In the genomic region with DNA sequence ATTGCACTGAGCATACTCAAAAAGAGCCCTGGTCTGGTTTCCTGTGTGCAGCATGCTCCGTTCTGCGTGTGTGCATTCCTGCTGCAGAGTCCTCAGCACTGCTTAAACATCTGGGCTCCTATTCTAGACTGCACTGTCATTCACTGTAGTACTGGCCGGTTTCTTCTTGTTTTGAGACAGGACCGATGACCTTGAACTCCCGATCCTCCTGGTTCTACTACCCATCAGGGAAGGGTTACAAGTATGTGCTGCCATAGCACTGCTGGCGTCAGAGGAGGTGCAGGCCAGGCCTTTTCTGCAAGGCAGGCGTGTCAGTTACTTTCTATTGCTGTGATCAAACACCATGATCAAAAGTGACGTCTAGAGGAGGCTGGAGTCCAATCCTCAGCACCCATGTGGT, we compare ENCODE assay signal across 20 mouse cellular contexts. TPM values are rescaled to one million over a fixed set of nuclear protein-coding genes. Genes with fewer than 3 reads are reported as not detected.
DNase-seq lines count a peak whose midpoint lies in the region; ATAC-seq and TF ChIP-seq lines count a peak whose summit lies in the region.
"Had no signal": no experiment of that assay in that cellular context is flagged by ENCODE, and none has a peak within 500 bp of the region (broad histone marks: within the 10 kb centered on the region; RNA-seq: fewer than 3 reads in every experiment).

No protein-coding gene starts in this region.

- no peak for TF ChIP-seq EP300 in stomach, postnatal 0 days (optimal IDR thresholded peaks at IDR 0.05)

- no peak overlapping the region for H3K9ac ChIP-seq in intestine, embryonic 15.5 days
- no peak overlapping the region for H3K9ac ChIP-seq in stomach, postnatal 0 days (ENCODE audit: low read length)
- H3K9ac ChIP-seq: heart, embryonic 12.5 days; neural tube, embryonic 15.5 days had no signal

- 36% methylated on average over 8 of the region's 8 CpGs for WGBS in intestine, embryonic 15.5 days
- 55% methylated on average over 8 of the region's 8 CpGs for WGBS in stomach, postnatal 0 days

- peak overlapping the region; percentile 67 for H3K27ac ChIP-seq in intestine, embryonic 15.5 days
- peak overlapping the region; percentile 45; the same call in 1 of the 2 replicates for H3K27ac ChIP-seq in stomach, postnatal 0 days (replicated peaks)
- H3K27ac ChIP-seq: neural tube, embryonic 15.5 days had no signal

- peak; percentile 1 for DNase-seq in gastrocnemius, postnatal 14 days
- DNase-seq in gastrocnemius, postnatal 25 days = no peak
- DNase-seq in stomach, postnatal 0 days (ENCODE audit: low spot score) = no peak
- no peak for DNase-seq in heart, postnatal 14 days
- DNase-seq in heart, adult 8-10 months (ENCODE audit: low spot score) = no peak
- DNase-seq: adrenal gland, postnatal 25 days; B cell, adult 2 months; cerebellum, postnatal 10 days; embryo, embryonic 11 days; gastrocnemius, postnatal 10 days; heart, postnatal 4 days; kidney, postnatal 10 days; retina, postnatal 1 day had no signal

- peak overlapping the region; percentile 8; the same call in 1 of the 2 replicates for H3K4me2 ChIP-seq in intestine, embryonic 15.5 days (replicated peaks)
- no peak overlapping the region for H3K4me2 ChIP-seq in stomach, postnatal 0 days (replicated peaks; ENCODE audit: low read depth)
- H3K4me2 ChIP-seq: heart, embryonic 12.5 days; neural tube, embryonic 15.5 days had no signal

- no peaks in the 10 kb centered on the region for H3K27me3 ChIP-seq in megakaryocyte, embryonic 14.5 days (replicated peaks)
- no peaks in the 10 kb centered on the region for H3K27me3 ChIP-seq in intestine, embryonic 15.5 days (replicated peaks)
- no peaks in the 10 kb centered on the region for H3K27me3 ChIP-seq in stomach, postnatal 0 days (ENCODE audit: control insufficient read depth, insufficient read depth, low read length)
- H3K27me3 ChIP-seq: heart, embryonic 12.5 days; neural tube, embryonic 15.5 days had no signal

- peaks cover 67% of the 10 kb centered on the region for H3K36me3 ChIP-seq in megakaryocyte, embryonic 14.5 days (replicated peaks; ENCODE audit: low read length)
- no peaks in the 10 kb centered on the region; the same call in 1 of the 2 replicates for H3K36me3 ChIP-seq in intestine, embryonic 15.5 days
- peaks cover 3% of the 10 kb centered on the region; the same call in 1 of the 2 replicates for H3K36me3 ChIP-seq in stomach, postnatal 0 days (ENCODE audit: control insufficient read depth, insufficient read depth, low read length)
- H3K36me3 ChIP-seq: neural tube, embryonic 15.5 days had no signal

- intact Hi-C loops in gastrocnemius, postnatal 14 days (cut with DNase I; ENCODE audit: low total_unique reads) = no loop called here
- intact Hi-C loops in heart, postnatal 14 days (cut with DNase I) = no loop called here

- peaks cover 74% of the 10 kb centered on the region for H3K4me1 ChIP-seq in megakaryocyte, embryonic 14.5 days
- peaks cover 43% of the 10 kb centered on the region for H3K4me1 ChIP-seq in intestine, embryonic 15.5 days (replicated peaks)
- peaks cover 22% of the 10 kb centered on the region for H3K4me1 ChIP-seq in stomach, postnatal 0 days (replicated peaks; ENCODE audit: control insufficient read depth, insufficient read depth)

- H3K9me3 ChIP-seq in megakaryocyte, embryonic 14.5 days = no peaks in the 10 kb centered on the region
- H3K9me3 ChIP-seq in intestine, embryonic 15.5 days = no peaks in the 10 kb centered on the region
- H3K9me3 ChIP-seq in stomach, postnatal 0 days (ENCODE audit: control insufficient read depth, low read length) = no peaks in the 10 kb centered on the region
- H3K9me3 ChIP-seq: heart, embryonic 12.5 days; neural tube, embryonic 15.5 days had no signal

- ATAC-seq in megakaryocyte, adult 5-6 weeks (ENCODE audit: poor library complexity, severe bottlenecking) = no peak
- ATAC-seq in intestine, embryonic 15.5 days = peak; percentile 15; the same call in 1 of the 2 replicates
- no peak for ATAC-seq in stomach, postnatal 0 days (ENCODE audit: low FRiP score, low TSS enrichment)
- ATAC-seq: forebrain, embryonic 16.5 days; lung, postnatal 0 days had no signal

- TF ChIP-seq CTCF in stomach, postnatal 0 days (IDR thresholded peaks at IDR 0.05; ENCODE audit: low read depth) = no peak

- H3K4me3 ChIP-seq in megakaryocyte, embryonic 14.5 days (replicated peaks) = peak overlapping the region; percentile 25
- H3K4me3 ChIP-seq in intestine, embryonic 15.5 days (replicated peaks) = no peak overlapping the region
- no peak overlapping the region for H3K4me3 ChIP-seq in stomach, postnatal 0 days (ENCODE audit: low read depth, low read length)
- H3K4me3 ChIP-seq: heart, embryonic 12.5 days; neural tube, embryonic 15.5 days had no signal

RNA-seq across cellular contexts. Expression of gene Slc9a1, which starts 11.6 kb away (rescaled TPM):
- 10 to 100 TPM in 1 of 2 experiments, 1 to 10 TPM in 1; 10.0 to 12.8 TPM for total RNA-seq in gastrocnemius, postnatal 14 days (2021)
- total RNA-seq in gastrocnemius, postnatal 25 days (2021) = 1 to 10 TPM; 8.0 to 9.1 TPM
- polyA plus RNA-seq in megakaryocyte, embryonic 14.5 days (2012; ENCODE audit: insufficient read depth, low replicate concordance) = 50.9 and 56.9 TPM in 2 replicates
- total RNA-seq in megakaryocyte, adult 5-6 weeks (2015) = 20.3 and 23.1 TPM in 2 replicates
- total RNA-seq in megakaryocyte, adult 5-6 weeks (2017) = 11.0 and 11.6 TPM in 2 replicates
- 8.5 and 9.3 TPM in 2 replicates for polyA plus RNA-seq in intestine, embryonic 15.5 days (2015; fragmentation: Nextera tagmentation; extraction: Ambion mirVana)
- polyA plus RNA-seq in stomach, postnatal 0 days (2015; fragmentation: Nextera tagmentation; extraction: Ambion mirVana) = 6.0 and 7.1 TPM in 2 replicates
- 10 to 100 TPM; 21.2 to 22.9 TPM for total RNA-seq in heart, postnatal 14 days (2021)
- 10 to 100 TPM; 16.0 to 21.9 (median 16.5) TPM for total RNA-seq in heart, adult 8-10 months (2022)

RNA-seq across cellular contexts. Expression of gene Wdtc1, which starts 27.9 kb away (rescaled TPM):
- 10 to 100 TPM; 49.4 to 54.9 TPM for total RNA-seq in gastrocnemius, postnatal 14 days (2021)
- total RNA-seq in gastrocnemius, postnatal 25 days (2021) = 10 to 100 TPM; 76.3 to 85.0 TPM
- 85.7 and 118 TPM in 2 replicates for polyA plus RNA-seq in megakaryocyte, embryonic 14.5 days (2012; ENCODE audit: insufficient read depth, low replicate concordance)
- total RNA-seq in megakaryocyte, adult 5-6 weeks (2015) = 16.5 and 18.5 TPM in 2 replicates
- 11.6 and 14.1 TPM in 2 replicates for total RNA-seq in megakaryocyte, adult 5-6 weeks (2017)
- polyA plus RNA-seq in intestine, embryonic 15.5 days (2015; fragmentation: Nextera tagmentation; extraction: Ambion mirVana) = 13.9 and 17.0 TPM in 2 replicates
- polyA plus RNA-seq in stomach, postnatal 0 days (2015; fragmentation: Nextera tagmentation; extraction: Ambion mirVana) = 6.2 and 7.7 TPM in 2 replicates
- 10 to 100 TPM; 65.7 to 70.6 TPM for total RNA-seq in heart, postnatal 14 days (2021)
- total RNA-seq in heart, adult 8-10 months (2022) = 10 to 100 TPM; 77.3 to 94.3 (median 79.2) TPM
